Mouse (Mus musculus) embryonic fibroblast, embryonic 13.5 days (primary cell): ENCODE measurements around the gene Fam3c.

Experiments used
- CTCF ChIP-seq: IDR thresholded peaks from 2 replicates; pipeline ENCODE4 v1.5.1; 2011; ENCODE audit warnings: mild to moderate bottlenecking, control low read depth, low read length, moderate library complexity, borderline replicate concordance; ENCODE audit not compliant: insufficient read depth
- POLR2A ChIP-seq: IDR thresholded peaks from 2 replicates; pipeline ENCODE4 v1.6.1; 2011; ENCODE audit warnings: low read depth, mild to moderate bottlenecking, control low read depth, low read length, moderate library complexity

- TF ChIP-seq CTCF (no peak), POLR2A (no peak)
Measured at GRCm38 (mm10) chr6:22390654-22391365, 34.8 kb upstream of the Fam3c start.
